Mouse (Mus musculus) midbrain, embryonic 16.5 days (tissue): ENCODE results near the gene Cux2. TPM values are rescaled to one million over a fixed set of nuclear protein-coding genes. Genes with fewer than 3 reads are reported as not detected.
A peak's percentile ranks its signal among the peaks of the same experiment; 100 is the strongest.

Experiments
- ATAC-seq: fragments of 200-750 bp; cut with Nextera tagmentation; 2 replicates; pipeline ENCODE4 v1.8.0; 2017; ENCODE audit warnings: moderate TSS enrichment
- H3K27ac ChIP-seq: fragments of 300-500 bp; sonication (generic); 2 replicates; pipeline ENCODE4 v1.5.1; 2014; ENCODE audit warnings: mild to moderate bottlenecking, low read length, mixed read lengths
- H3K27me3 ChIP-seq: fragments of 300-500 bp; sonication (generic); 2 replicates; pipeline ENCODE4 v1.6.1; 2014; ENCODE audit warnings: low read depth, low read length, mixed read lengths; ENCODE audit not compliant: control insufficient read depth, insufficient read depth
- H3K36me3 ChIP-seq: fragments of 300-500 bp; sonication (generic); 2 replicates; pipeline ENCODE4 v1.6.1; 2014; ENCODE audit warnings: mild to moderate bottlenecking, low read length, moderate library complexity, mixed read lengths; ENCODE audit not compliant: control insufficient read depth, insufficient read depth
- H3K4me1 ChIP-seq: fragments of 300-500 bp; sonication (generic); 2 replicates; pipeline ENCODE4 v1.6.1; 2014; ENCODE audit warnings: mild to moderate bottlenecking, low read length, mixed read lengths; ENCODE audit not compliant: control insufficient read depth, insufficient read depth
- H3K4me2 ChIP-seq: fragments of 300-500 bp; sonication (generic); 2 replicates; pipeline ENCODE4 v1.6.1; 2014; ENCODE audit warnings: mild to moderate bottlenecking, low read length, mixed read lengths
- H3K4me3 ChIP-seq: fragments of 300-500 bp; sonication (generic); 2 replicates; pipeline ENCODE4 v1.5.1; 2014; ENCODE audit warnings: low read depth, mild to moderate bottlenecking, low read length, moderate library complexity, mixed read lengths
- H3K9ac ChIP-seq: fragments of 300-500 bp; sonication (generic); 2 replicates; pipeline ENCODE4 v1.6.1; 2014; ENCODE audit warnings: low read depth, low read length, mixed read lengths
- H3K9me3 ChIP-seq: fragments of 300-500 bp; sonication (generic); replicated peaks from 2 replicates; pipeline ENCODE4 v1.6.1; 2014; ENCODE audit warnings: mild to moderate bottlenecking, low read length, mixed read lengths; ENCODE audit not compliant: control insufficient read depth, poor library complexity, severe bottlenecking
- WGBS: fragments of 180-500 bp; shearing (Covaris S2); extraction: QIAGEN DNeasy Blood & Tissue Kit; methylation state at CpG from one replicate; pipeline ENCODE4 v1.1.7; 2014; 5-methylcytosine and 5-hydroxymethylcytosine counted together
- polyA plus RNA-seq: library from polyadenylated mRNA; unstranded; fragments of >200 nt; fragmentation: Nextera tagmentation; extraction: Ambion mirVana; gene quantifications from 2 replicates; pipeline ENCODE4 v1.2.1, GENCODE M21; 2015

Cux2 gene
- polyA plus RNA-seq, 1 experiment from 2014 or later, result 20.2 TPM

DNA sequence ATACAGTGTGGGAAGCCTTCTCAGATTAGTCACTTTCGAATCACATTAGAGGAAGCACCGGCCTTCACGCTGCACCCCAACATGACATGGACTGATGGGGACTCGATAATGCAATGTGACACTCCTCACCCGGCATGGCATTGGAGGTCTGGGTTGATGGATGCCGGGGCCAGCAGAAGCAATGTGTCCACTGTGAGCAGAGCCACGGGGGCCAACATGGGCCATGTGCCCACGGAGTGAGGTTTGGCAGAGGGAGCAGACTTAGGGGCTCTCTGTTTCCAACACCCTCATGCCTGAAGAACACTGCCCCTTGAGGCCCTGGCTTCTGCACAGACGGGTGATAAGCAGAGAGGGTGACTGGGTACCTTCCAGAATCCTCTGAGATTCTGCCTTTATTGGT, 91.4 kb downstream of the Cux2 start:
- no peaks in the 10 kb centered on the region for H3K36me3 ChIP-seq
- no peak overlapping the region for H3K4me3 ChIP-seq
- no peak overlapping the region for H3K9ac ChIP-seq
- no peaks in the 10 kb centered on the region for H3K9me3 ChIP-seq
- 84% methylated on average over 9 of the region's 9 CpGs for WGBS
- ATAC-seq, result no peak
- peaks cover 6% of the 10 kb centered on the region; the same call in 1 of the 2 replicates for H3K4me1 ChIP-seq
- no peak overlapping the region for H3K27ac ChIP-seq
- no peak overlapping the region for H3K4me2 ChIP-seq
- no peaks in the 10 kb centered on the region for H3K27me3 ChIP-seq

DNA sequence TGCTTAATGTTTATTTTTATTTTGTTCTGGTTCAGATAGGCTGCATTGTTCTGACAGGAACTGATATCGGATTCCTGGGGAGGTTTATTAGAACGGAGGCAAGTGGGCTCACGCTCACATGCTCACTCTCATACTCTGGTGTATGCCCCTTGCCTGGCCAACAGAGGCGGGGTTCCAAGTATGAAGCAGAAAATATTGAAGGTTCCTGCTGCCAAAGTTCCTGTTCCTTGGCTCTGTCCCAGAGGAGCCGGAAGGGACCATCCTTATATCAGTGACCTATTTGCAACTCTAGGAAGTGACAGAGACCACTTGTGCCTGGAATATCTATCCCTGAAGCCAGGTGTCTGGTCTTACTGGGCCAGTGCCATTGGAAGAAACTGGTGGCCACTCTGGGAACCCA, 94.1 kb downstream of the Cux2 start:
- H3K4me1 ChIP-seq, result peaks cover 6% of the 10 kb centered on the region; the same call in 1 of the 2 replicates
- no peak for ATAC-seq
- no peaks in the 10 kb centered on the region for H3K36me3 ChIP-seq
- no peak overlapping the region for H3K4me3 ChIP-seq
- H3K9me3 ChIP-seq, result no peaks in the 10 kb centered on the region
- H3K27me3 ChIP-seq, result no peaks in the 10 kb centered on the region
- no peak overlapping the region for H3K4me2 ChIP-seq
- H3K27ac ChIP-seq, result no peak overlapping the region
- 83% methylated on average over 5 of the region's 5 CpGs for WGBS
- H3K9ac ChIP-seq, result no peak overlapping the region

- no peak overlapping the region for H3K4me2 ChIP-seq
- H3K9ac ChIP-seq, result no peak overlapping the region
- H3K4me3 ChIP-seq, result no peak overlapping the region
- no peak for ATAC-seq
- 91% methylated on average over 2 of the region's 2 CpGs for WGBS
- peaks cover 21% of the 10 kb centered on the region for H3K4me1 ChIP-seq
- H3K36me3 ChIP-seq, result no peaks in the 10 kb centered on the region
- H3K27me3 ChIP-seq, result no peaks in the 10 kb centered on the region
- no peak overlapping the region; the same call in 1 of the 2 replicates for H3K27ac ChIP-seq
- H3K9me3 ChIP-seq, result no peaks in the 10 kb centered on the region
These were observed 99.7 kb downstream of the Cux2 start for GRCm38 (mm10) chr5:121950175-121950574.

DNA sequence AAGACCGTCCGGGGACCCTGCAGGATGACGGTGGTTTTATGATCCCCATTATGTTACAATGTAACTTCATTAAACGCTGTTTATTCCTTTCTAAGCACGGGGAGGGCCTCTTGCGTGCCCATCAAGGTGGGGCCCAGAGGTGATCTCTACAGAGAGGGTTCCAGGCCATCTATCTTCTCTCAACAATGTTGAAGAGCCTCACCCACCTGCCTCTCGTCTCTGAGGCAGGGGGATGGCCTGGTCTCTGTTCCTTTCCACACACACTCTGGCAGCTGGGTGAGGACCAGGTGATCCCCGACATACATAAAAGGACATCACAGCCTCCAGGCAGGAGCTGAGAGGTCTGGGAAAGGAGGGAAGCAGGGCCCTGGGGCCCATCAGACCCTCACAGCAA, 100.9 kb downstream of the Cux2 start:
- H3K9me3 ChIP-seq, result no peaks in the 10 kb centered on the region
- peak overlapping the region; percentile 87 for H3K27ac ChIP-seq
- H3K9ac ChIP-seq, result no peak overlapping the region; the same call in 1 of the 2 replicates
- H3K36me3 ChIP-seq, result no peaks in the 10 kb centered on the region
- peak; percentile 12; the same call in 1 of the 2 replicates for ATAC-seq
- H3K4me1 ChIP-seq, result peaks cover 21% of the 10 kb centered on the region
- H3K4me2 ChIP-seq, result peak overlapping the region; percentile 65
- H3K27me3 ChIP-seq, result no peaks in the 10 kb centered on the region
- no peak overlapping the region; the same call in 1 of the 2 replicates for H3K4me3 ChIP-seq
- 10% methylated on average over 8 of the region's 8 CpGs for WGBS

DNA sequence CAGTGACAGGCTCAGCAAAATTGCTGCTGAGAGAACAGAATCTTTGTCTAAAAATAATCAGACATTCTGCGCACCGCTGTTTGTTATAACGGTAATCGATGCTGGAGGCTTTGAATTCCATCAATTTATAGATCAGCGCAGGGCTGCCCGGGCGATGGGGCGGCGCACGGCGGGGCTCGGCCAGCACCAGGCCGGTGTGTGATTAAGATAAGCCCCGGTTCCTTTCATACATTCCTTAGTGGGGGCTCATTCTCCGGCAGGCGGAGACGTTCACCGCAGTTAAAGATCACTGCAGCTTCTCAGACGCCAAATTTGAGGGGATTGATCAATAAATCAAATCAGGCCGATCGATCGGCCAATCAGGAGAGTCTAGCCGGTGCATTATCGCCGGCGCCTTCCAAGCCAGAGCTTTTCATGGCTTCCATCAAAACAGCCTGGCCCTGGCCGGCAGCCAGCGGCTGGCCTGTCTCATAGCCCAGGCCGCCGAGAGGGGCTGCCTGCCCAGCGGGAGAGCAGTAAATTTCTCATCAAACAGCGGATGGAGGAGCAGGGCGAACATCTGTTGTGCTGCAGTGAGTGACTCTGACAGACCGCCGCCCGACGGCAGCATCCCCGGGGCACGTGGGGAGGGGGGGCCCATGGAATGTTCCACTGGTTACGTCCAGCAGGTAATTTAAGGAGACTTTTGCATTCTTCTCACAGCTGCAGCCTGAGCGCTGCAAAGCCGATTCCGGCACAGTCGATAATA, 101.4 kb downstream of the Cux2 start:
- peak overlapping the region; percentile 65 for H3K4me2 ChIP-seq
- H3K4me3 ChIP-seq, result peak overlapping the region; percentile 31
- peak overlapping the region; percentile 64 for H3K9ac ChIP-seq
- 2% methylated on average over 44 of the region's 44 CpGs for WGBS
- H3K27ac ChIP-seq, result peak overlapping the region; percentile 87
- H3K36me3 ChIP-seq, result no peaks in the 10 kb centered on the region
- H3K27me3 ChIP-seq, result no peaks in the 10 kb centered on the region
- H3K9me3 ChIP-seq, result no peaks in the 10 kb centered on the region
- peak; percentile 80 for ATAC-seq
- H3K4me1 ChIP-seq, result peaks cover 21% of the 10 kb centered on the region

- Histone ChIP-seq H3K4me3 (no peak overlapping the region), H3K9me3 (no peaks in the 10 kb centered on the region), H3K27me3 (no peaks in the 10 kb centered on the region), H3K9ac (no peak overlapping the region), H3K36me3 (no peaks in the 10 kb centered on the region), H3K27ac (peak overlapping the region; percentile 9; the same call in 1 of the 2 replicates), H3K4me1 (peaks cover 21% of the 10 kb centered on the region), H3K4me2 (no peak overlapping the region)
- ATAC-seq, result no peak
- 78% methylated on average over 7 of the region's 7 CpGs for WGBS
These were observed 103.2 kb downstream of the Cux2 start for GRCm38 (mm10) chr5:121946657-121947245.

GRCm38 (mm10) chr5:121945819-121946218, 104.1 kb downstream of the Cux2 start:
- Histone ChIP-seq H3K36me3 (no peaks in the 10 kb centered on the region), H3K4me1 (peaks cover 21% of the 10 kb centered on the region), H3K9ac (no peak overlapping the region), H3K9me3 (no peaks in the 10 kb centered on the region), H3K4me3 (no peak overlapping the region), H3K4me2 (no peak overlapping the region), H3K27ac (no peak overlapping the region), H3K27me3 (no peaks in the 10 kb centered on the region)
- ATAC-seq, result no peak
- WGBS, result 53% methylated on average over 6 of the region's 6 CpGs

GRCm38 (mm10) chr5:121944021-121944790, 105.7 kb downstream of the Cux2 start:
- H3K27ac ChIP-seq, result no peak overlapping the region
- ATAC-seq, result no peak

GRCm38 (mm10) chr5:121943472-121943871, 106.4 kb downstream of the Cux2 start:
- H3K36me3 ChIP-seq, result no peaks in the 10 kb centered on the region
- no peaks in the 10 kb centered on the region for H3K9me3 ChIP-seq
- ATAC-seq, result no peak
- no peak overlapping the region for H3K9ac ChIP-seq
- H3K4me3 ChIP-seq, result no peak overlapping the region
- H3K4me2 ChIP-seq, result no peak overlapping the region
- H3K4me1 ChIP-seq, result peaks cover 15% of the 10 kb centered on the region
- H3K27me3 ChIP-seq, result no peaks in the 10 kb centered on the region
- 67% methylated on average over 7 of the region's 7 CpGs for WGBS
- no peak overlapping the region for H3K27ac ChIP-seq

More at GRCm38 (mm10) chr5:121944021-121944790, 105.7 kb downstream of the Cux2 start:
- WGBS, result 88% methylated on average over 16 of the region's 16 CpGs
- Histone ChIP-seq H3K36me3 (no peaks in the 10 kb centered on the region), H3K27me3 (no peaks in the 10 kb centered on the region), H3K4me1 (peaks cover 20% of the 10 kb centered on the region), H3K4me2 (no peak overlapping the region), H3K4me3 (no peak overlapping the region), H3K9me3 (no peaks in the 10 kb centered on the region), H3K9ac (no peak overlapping the region)
